Mouse (Mus musculus): ENCODE results near the gene Gpr39. TPM values are rescaled to one million over a fixed set of nuclear protein-coding genes. Genes with fewer than 3 reads are reported as not detected.
"Not testable (repeated sequence)": the region's sequence is repeated elsewhere in the genome, so short reads cannot be mapped to it uniquely, and the experiment has no call there.

The Gpr39 gene
- total RNA-seq (2021), result 1 to 10 TPM in 1 of 2 experiments, under 1 TPM in 1; 0.51 to 1.1 TPM
- long read RNA-seq, experiment 1, result 0 reads
- long read RNA-seq, experiment 2, partial matches to known transcripts, result 0 of 2 reads
- long read RNA-seq, experiment 2, other reads (novel, unspliced or antisense), result 0 of 2 reads

DNA sequence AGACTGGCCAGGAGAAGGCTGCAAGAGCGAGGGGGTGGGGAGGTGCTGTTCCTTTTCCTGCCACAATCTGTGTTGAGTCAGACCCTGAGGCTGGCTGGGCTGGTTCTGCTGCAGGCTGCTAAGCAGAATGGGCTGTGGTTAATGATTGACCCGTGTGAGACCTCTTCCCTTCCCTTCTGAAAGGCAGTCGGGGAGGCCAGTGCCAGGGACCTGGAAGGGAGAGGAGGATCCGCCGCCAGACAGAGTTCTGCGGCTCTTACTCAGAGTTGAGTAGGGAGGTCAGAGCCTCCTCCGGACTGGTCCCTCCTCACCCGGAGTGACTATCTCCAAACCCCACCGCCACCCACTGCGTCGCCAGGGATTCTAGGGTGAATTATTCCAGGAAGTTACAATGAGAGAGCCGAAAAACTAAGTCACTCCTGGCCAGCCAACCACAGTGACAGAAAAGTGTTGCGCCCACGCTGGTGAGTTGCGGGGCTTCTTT, at the start of gene Gpr39:
Gene Gpr39, plus strand, starts transcription at position 206 of the 484 bp plus-strand sequence.
- no peak for DNase-seq (ENCODE audit: low spot score in 2 of 2)

DNA sequence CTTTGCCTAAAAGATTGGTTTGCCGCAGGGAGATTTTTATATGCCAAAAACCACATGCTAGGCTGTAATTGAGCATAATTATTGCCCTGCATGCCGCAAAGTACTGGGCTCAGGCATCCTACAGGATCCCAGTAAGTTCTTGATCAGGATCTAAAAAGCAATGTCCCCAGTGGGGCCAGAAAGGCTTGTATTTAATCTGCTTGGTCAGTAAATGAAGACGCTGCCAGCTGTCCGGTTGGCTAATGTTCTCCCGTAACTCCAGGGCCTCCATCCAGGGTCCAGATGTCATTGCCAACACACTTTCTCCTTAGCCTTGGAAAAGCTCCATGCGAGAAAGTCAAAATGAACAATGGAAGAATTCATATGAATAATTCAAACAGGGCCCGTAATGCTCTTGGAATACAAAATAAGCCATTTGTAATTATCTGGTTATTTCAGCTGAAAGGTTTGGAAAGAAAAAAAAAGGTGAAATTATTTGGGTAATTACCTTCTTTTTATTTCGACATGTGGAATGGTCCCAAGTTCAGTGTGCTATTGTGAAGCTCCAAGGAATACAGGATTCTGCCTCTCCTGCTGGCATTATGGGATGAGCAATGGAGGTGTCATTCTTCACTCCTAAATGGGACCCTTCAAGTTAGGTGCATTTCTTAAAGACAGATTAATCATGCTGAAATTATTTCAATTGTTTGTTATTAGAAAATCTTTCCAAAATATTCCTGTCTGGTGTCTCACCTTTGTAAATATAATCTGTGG, 37.1 kb upstream of the Gpr39 start:
- no peak for DNase-seq (ENCODE audit: low spot score in 2 of 2)

GRCm38 (mm10) chr1:125643643-125644042, 33.2 kb upstream of the Gpr39 start:
- DNase-seq (ENCODE audit: low spot score in 2 of 2), result no peak

GRCm38 (mm10) chr1:125646816-125647215, 30.0 kb upstream of the Gpr39 start:
- not testable (repeated sequence) for DNase-seq (ENCODE audit: low spot score in 2 of 2)

GRCm38 (mm10) chr1:125648011-125648410, 28.8 kb upstream of the Gpr39 start:
- DNase-seq (ENCODE audit: low spot score in 2 of 2), result no peak

DNA sequence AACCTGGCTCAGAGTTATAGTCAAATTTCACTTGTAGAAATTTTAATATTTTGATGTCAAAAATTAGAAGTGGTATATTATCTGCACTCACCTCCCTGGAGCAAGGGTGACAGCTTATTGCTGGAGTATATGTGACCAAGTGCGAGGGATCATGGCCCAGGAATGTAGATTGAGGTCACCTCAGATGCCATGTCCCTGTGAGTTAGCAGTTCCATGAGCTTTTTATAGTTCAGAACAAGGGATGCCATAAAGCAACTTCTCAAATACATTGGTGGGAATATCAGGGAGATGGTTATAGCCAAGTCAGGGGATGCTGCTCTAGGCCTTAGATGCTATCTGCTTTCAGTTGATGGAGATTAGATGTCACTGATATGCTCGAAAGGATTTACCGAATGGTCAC, 27.7 kb upstream of the Gpr39 start:
- no peak for DNase-seq (ENCODE audit: low spot score in 2 of 2)

DNA sequence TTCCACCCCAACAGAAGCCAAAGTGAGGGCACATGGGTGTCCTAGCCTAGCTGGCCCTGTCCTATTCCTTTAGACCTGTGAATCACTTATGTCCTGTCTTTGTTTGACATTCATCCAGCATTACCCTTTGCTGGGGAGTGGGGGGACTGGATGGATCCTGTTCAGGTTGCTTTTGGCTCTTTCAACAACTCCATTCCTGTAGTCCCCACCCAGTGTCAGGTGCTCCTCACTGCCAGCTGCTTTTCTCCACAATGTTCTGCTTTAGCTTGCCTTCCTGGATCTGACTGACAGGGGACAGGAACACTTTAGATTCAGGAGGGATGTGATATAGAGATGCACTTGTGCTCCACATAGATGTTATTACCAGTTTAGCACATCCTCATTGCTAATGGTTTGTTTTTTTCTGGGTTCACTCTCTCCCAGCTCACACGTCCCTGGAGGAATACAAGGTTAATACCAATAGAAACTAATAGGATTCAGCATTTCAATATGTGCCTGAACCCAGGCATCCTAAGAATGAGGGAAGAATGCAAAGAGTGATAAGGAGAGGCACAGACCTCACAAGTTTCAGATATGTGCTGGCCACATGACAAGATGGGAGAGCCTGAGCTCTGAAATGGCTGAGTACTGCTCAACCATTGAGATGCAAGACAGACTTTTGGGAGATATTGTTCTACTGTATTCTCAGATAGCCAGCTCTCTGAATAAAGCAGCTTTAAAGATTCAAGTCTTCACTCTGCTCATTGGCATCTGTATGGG, 23.8 kb upstream of the Gpr39 start:
- DNase-seq (ENCODE audit: low spot score in 2 of 2), result no peak

- DNase-seq (ENCODE audit: low spot score in 2 of 2), result no peak
Measured at GRCm38 (mm10) chr1:125657416-125657815, 19.4 kb upstream of the Gpr39 start.

- DNase-seq (ENCODE audit: low spot score in 2 of 2), result no peak
Measured at GRCm38 (mm10) chr1:125660151-125660550, 16.6 kb upstream of the Gpr39 start.

GRCm38 (mm10) chr1:125660901-125661300, 15.9 kb upstream of the Gpr39 start:
- DNase-seq (ENCODE audit: low spot score in 2 of 2), result no peak

DNA sequence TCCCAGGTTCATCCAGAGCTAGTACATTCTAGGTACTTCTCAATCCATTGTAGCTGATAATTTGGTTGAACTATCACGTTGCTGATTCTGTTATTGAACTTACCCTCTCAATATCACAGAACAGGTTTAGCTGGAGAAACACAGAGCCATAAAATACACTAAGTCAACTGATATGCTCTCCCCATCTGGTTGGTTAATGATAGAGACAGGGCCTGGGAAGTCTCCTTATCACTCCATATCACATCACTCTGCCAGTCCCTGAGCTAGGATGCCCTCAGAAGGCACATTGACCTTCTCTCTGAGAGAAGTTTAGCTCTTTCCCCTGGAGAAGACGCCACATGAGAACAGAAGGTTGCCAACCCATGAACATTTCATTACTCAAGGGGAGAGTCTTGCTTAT, 14.7 kb upstream of the Gpr39 start:
- no peak for DNase-seq (ENCODE audit: low spot score in 2 of 2)

DNA sequence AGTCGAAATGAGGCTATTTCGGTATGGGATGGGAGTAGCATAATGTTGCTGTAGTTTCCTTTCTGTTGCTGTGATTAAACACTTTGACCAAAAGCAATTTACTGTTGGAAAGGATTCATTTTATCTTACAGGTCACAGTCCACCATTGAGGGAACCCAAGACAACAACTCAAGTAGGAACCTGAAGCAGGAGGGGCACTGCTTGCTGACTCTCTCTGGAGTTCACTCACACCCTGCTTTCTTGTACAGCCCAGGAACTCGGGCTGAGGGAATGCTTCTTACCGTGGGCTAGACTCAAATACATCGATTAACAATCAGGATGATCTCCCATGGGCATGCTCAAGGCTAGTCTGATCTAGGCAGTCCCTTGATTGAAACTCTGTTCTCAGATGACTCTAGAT, 14.1 kb upstream of the Gpr39 start:
- DNase-seq (ENCODE audit: low spot score in 2 of 2), result no peak

- no peak for DNase-seq (ENCODE audit: low spot score in 2 of 2)
Measured at GRCm38 (mm10) chr1:125663104-125663503, 13.7 kb upstream of the Gpr39 start.

GRCm38 (mm10) chr1:125665127-125665637, 11.6 kb upstream of the Gpr39 start:
- no peak for DNase-seq (ENCODE audit: low spot score in 2 of 2)

- no peak for DNase-seq (ENCODE audit: low spot score in 2 of 2)
Measured at GRCm38 (mm10) chr1:125669035-125669434, 7.8 kb upstream of the Gpr39 start.

GRCm38 (mm10) chr1:125675186-125675585, 1.6 kb upstream of the Gpr39 start:
- no peak for DNase-seq (ENCODE audit: low spot score in 2 of 2)

GRCm38 (mm10) chr1:125677286-125677685, 491 bp downstream of the Gpr39 start:
- DNase-seq (ENCODE audit: low spot score in 2 of 2), result no peak

- no peak for DNase-seq (ENCODE audit: low spot score in 2 of 2)
Measured at GRCm38 (mm10) chr1:125679522-125680077, 2.8 kb downstream of the Gpr39 start.

DNA sequence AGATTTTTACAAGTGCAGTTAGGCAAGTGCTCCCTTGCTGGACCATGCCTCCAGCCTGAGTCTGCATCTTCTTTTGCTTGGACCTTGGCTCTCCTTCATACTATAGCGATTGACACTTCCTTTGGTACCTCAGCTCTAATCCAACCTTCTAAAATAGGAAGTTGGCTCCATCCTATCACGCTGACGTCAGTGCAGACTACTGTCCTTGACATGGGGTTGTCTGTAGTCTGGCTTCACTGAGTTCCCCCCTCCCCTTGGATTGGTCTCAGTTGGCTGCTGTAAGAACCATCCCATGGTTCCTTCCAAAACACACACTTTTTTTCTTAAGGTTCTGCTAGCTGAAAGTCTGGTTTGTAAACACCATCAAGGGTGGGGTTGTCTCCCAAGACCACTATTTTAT, 7.6 kb downstream of the Gpr39 start:
- DNase-seq (ENCODE audit: low spot score in 2 of 2), result no peak

DNA sequence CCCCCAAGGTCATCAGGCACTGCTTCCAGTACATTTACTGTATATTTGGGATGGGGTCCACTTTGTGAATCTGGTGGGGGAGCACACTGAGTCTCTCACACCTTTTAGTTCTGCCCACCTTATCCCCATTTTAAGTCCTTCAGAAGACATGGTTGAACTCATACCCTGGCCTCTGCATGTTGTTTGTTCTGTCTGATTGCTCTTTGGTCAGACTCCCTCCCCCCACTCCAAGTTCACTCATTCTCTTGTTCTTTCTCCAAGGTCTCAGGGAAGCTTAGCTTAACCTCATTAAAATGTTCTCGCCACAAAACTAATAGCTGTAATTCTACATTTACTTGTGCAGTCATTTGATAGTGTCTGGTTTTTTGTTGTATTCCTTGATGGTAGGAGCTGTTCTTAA, 8.5 kb downstream of the Gpr39 start:
- DNase-seq (ENCODE audit: low spot score in 2 of 2), result no peak

DNA sequence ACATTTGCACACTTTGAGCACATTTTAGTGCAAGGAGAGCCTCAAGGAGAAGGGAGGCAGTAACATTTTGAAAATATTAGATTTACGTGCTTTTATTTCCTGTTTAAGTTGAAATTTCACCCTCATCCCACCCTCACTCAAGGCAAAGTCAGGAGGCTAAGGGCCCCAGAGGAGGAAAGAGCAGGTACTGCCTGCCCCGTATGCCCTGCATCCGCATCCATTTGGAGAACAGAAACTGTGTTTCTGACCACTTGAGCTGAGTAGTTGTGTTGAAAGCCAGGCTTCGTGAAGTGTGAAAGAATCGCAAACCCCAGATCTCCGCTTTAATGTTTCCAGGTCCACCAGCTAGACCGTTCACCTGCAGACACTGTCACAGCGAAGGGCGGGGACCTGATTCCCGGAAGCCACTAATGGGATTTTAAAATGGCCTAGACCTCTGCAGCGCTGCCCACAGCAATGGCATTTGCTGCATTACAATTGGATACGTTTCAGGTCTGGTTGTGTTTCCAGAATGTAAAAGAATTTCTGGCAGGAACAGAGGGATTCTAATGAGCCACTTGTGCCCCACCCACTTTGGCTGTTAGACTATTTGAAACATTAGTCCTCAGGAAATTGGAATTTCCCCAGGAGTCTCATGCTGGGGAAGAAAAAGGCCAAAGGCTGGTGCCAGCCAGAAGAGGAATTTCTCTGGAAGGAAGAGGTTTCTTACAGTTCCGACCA, 11.1 kb downstream of the Gpr39 start:
- no peak for DNase-seq (ENCODE audit: low spot score in 2 of 2)

Measured in adrenal gland, postnatal 4 days (tissue).